Mouse (Mus musculus): ENCODE data around the gene Rsph3a.

DNA sequence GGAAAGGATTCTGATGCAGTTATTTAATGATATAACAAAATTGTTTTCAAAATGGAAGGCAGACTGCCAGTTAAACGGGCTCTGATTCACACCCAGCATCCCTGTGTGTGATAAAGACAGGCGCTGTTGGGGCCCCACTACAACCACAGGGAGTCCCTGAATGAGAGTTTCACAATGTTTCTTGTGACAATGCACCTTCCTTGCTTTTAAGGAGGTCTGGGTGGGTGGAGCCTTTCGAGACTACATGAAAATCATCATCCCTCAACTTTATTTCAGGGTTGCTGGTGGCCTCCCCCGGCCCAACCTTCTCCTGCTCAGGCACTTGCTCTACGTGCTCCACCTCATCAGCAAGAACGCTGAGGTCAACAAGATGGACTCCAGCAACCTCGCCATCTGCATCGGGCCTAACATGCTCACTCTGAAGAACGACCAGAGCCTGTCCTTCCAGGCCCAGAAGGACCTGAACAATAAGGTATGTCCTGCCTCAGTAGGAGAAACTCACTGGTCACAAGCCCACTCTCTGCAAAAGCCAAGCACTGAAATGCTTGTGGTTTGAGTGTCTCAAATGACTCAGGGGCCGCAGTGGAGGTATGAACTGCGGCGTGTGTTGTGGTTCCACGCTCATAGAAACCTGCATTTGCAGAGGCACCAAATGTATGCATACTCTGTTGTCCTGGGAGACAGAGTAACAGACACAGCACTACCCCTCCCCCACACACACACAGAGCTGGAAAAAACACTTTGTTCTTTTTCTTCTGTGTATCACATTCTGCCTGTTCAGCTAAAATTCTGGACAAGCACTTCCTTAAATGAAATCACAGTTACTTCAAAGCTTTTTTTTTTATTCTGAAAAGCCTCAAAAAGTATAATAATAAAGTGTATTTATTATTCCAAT lies 14.1 kb upstream of the Rsph3a start:
- TF ChIP-seq CTCF (IDR thresholded peaks at IDR 0.05; ENCODE audit: low read depth, low read length) = no peak
- TF ChIP-seq TAL1 (conservative IDR thresholded peaks at IDR 0.05; ENCODE audit: low read depth, low read length) = no peak
- TF ChIP-seq GATA2 (IDR thresholded peaks at IDR 0.05; ENCODE audit: borderline replicate concordance, low read depth, low read length) = no peak
